Comparison of ENCODE assay signal across 8 mouse cellular contexts in genomic region chr8:94703972-94704668, GRCm38 (mm10). TPM values are rescaled to one million over a fixed set of nuclear protein-coding genes. Genes with fewer than 3 reads are reported as not detected.
DNase-seq lines count a peak whose midpoint lies in the region; ATAC-seq and TF ChIP-seq lines count a peak whose summit lies in the region.

No protein-coding gene starts in this region.

- no peaks in the 10 kb centered on the region; the same call in 1 of the 2 replicates for H3K4me1 ChIP-seq in hindbrain, postnatal 0 days (ENCODE audit: insufficient read depth, low read length)

- no peaks in the 10 kb centered on the region for H3K36me3 ChIP-seq in hindbrain, postnatal 0 days (ENCODE audit: insufficient read depth, low read length)

- peak; percentile 92 for TF ChIP-seq CTCF in hindbrain, postnatal 0 days (IDR thresholded peaks at IDR 0.05; ENCODE audit: low read depth)
- TF ChIP-seq CTCF in left cerebral cortex, adult 2 months (IDR thresholded peaks at IDR 0.05): peak; percentile 93

- no peaks in the 10 kb centered on the region for H3K9me3 ChIP-seq in hindbrain, postnatal 0 days (ENCODE audit: low read length)

- WGBS in hindbrain, postnatal 0 days: under 1% methylated on average over 35 of the region's 35 CpGs

- intact Hi-C loops in left cerebral cortex, adult 2 months (cut with DNase I): loop anchor here (1.0 to 10.0 kb wide), 8 partner anchors 38 to 317 kb away; partner anchors contain the start of genes Arl2bp, Cpne2, Cx3cl1 and Herpud1

- peak overlapping the region; percentile 72 for H3K27ac ChIP-seq in hindbrain, postnatal 0 days
- peak overlapping the region; percentile 88 for H3K27ac ChIP-seq in left cerebral cortex, adult 2 months

- H3K27me3 ChIP-seq in hindbrain, postnatal 0 days (ENCODE audit: insufficient read depth, low read length): no peaks in the 10 kb centered on the region

- peak; percentile 89 for ATAC-seq in hindbrain, postnatal 0 days
- peak; percentile 82 for ATAC-seq in megakaryocyte, adult 5-6 weeks (ENCODE audit: poor library complexity, severe bottlenecking)

- H3K9ac ChIP-seq in hindbrain, postnatal 0 days (replicated peaks; ENCODE audit: low read length): peak overlapping the region; percentile 36

- peak; percentile 92 for DNase-seq in WW6 (ENCODE audit: low read depth, low spot score)
- peak; percentile 99 for DNase-seq in cerebellum, postnatal 4 days (ENCODE audit: low spot score in 2 of 2)
- DNase-seq in gastrocnemius, adult 18-20 months (ENCODE audit: low spot score): peak; percentile 97
- peak; percentile 98 for DNase-seq in hindbrain, postnatal 0 days (ENCODE audit: low spot score)
- DNase-seq in left cerebral cortex, adult 2 months (ENCODE audit: extremely low spot score in 1 of 2, low spot score in 2 of 2): peak; percentile 98 to 100
- peak; percentile 99 to 100 for DNase-seq in right cerebral cortex, adult 2 months (ENCODE audit: low spot score in 2 of 2)
- peak; percentile 95 for DNase-seq in urinary bladder, postnatal 14 days (ENCODE audit: low spot score)

- H3K4me2 ChIP-seq in hindbrain, postnatal 0 days (ENCODE audit: low read depth, low read length): peak overlapping the region; percentile 58

- H3K4me3 ChIP-seq in hindbrain, postnatal 0 days (ENCODE audit: low read length): peak overlapping the region; percentile 45
- H3K4me3 ChIP-seq in left cerebral cortex, adult 2 months: peak overlapping the region; percentile 66

RNA-seq across cellular contexts. Expression of gene Pllp, which starts 8.0 kb away (rescaled TPM):
- 1 to 10 TPM; 1.3 to 2.0 TPM for total RNA-seq in gastrocnemius, adult 18-20 months (2021)
- total RNA-seq in hindbrain, postnatal 0 days (2014; rRNA removed): 19.0 and 20.3 TPM in 2 replicates
- polyA plus RNA-seq in hindbrain, postnatal 0 days (2015; fragmentation: Nextera tagmentation; extraction: Ambion mirVana): 18.6 and 20.6 TPM in 2 replicates
- total RNA-seq in left cerebral cortex, adult 2 months (2021): 10 to 100 TPM; 27.3 to 30.0 TPM
- not detected in 2 replicates for total RNA-seq in megakaryocyte, adult 5-6 weeks (2015)
- total RNA-seq in megakaryocyte, adult 5-6 weeks (2017): not detected in 2 replicates

RNA-seq across cellular contexts. Expression of gene Arl2bp, which starts 37.7 kb away (rescaled TPM):
- total RNA-seq in gastrocnemius, adult 18-20 months (2021): 10 to 100 TPM; 50.4 to 54.9 TPM
- total RNA-seq in hindbrain, postnatal 0 days (2014; rRNA removed): 134 and 234 TPM in 2 replicates
- polyA plus RNA-seq in hindbrain, postnatal 0 days (2015; fragmentation: Nextera tagmentation; extraction: Ambion mirVana): 199 and 208 TPM in 2 replicates
- total RNA-seq in left cerebral cortex, adult 2 months (2021): 100 to 1,000 TPM; 147 TPM
- 33.7 and 43.6 TPM in 2 replicates for total RNA-seq in megakaryocyte, adult 5-6 weeks (2015)
- total RNA-seq in megakaryocyte, adult 5-6 weeks (2017): 79.9 and 111 TPM in 2 replicates

RNA-seq across cellular contexts. Expression of gene Ccl22, which starts 41.3 kb away (rescaled TPM):
- total RNA-seq in gastrocnemius, adult 18-20 months (2021): not detected
- total RNA-seq in hindbrain, postnatal 0 days (2014; rRNA removed): 0.05 TPM in 1 of 2 replicates, not detected in the other
- 0.10 and 0.13 TPM in 2 replicates for polyA plus RNA-seq in hindbrain, postnatal 0 days (2015; fragmentation: Nextera tagmentation; extraction: Ambion mirVana)
- under 1 TPM in 1 of 2 experiments, not detected in 1; 0.14 TPM for total RNA-seq in left cerebral cortex, adult 2 months (2021)
- not detected in 2 replicates for total RNA-seq in megakaryocyte, adult 5-6 weeks (2015)
- total RNA-seq in megakaryocyte, adult 5-6 weeks (2017): not detected in 2 replicates

Comparison
In these comparisons a context has a peak if more than half of its experiments do, and no peak if none do; other contexts are left out.
1. Peak in every context shown above with its lines: DNase-seq, ATAC-seq, H3K4me3 ChIP-seq and H3K27ac ChIP-seq.